Mouse (Mus musculus): Measurements from ENCODE around the gene Pola1. TPM values are rescaled to one million over a fixed set of nuclear protein-coding genes. Genes with fewer than 3 reads are reported as not detected.

Pola1 gene
- total and polyA plus RNA-seq, 3 experiments = 29.3 to 38.0 (median 29.6) TPM

GRCm38 (mm10) chrX:93275689-93276088 lies 356.3 kb downstream of the Pola1 start:
- dilution Hi-C loops (cut with MboI; ENCODE audit: extremely low pct_ligation_motif_present, extremely low pct_unique_long_range_greater_than_20kb, low sequenced_read_pairs) = no loop called here
- TF ChIP-seq USF1 (IDR thresholded peaks at IDR 0.05; ENCODE audit: low read depth, low read length) (no peak), MAFK (IDR thresholded peaks at IDR 0.05; ENCODE audit: insufficient replicate concordance, low read length) (no peak), MYC (IDR thresholded peaks at IDR 0.05; ENCODE audit: low read depth, low read length) (no peak), ETS1 (conservative IDR thresholded peaks at IDR 0.05; ENCODE audit: low read depth, low read length) (no peak), RCOR1 (conservative IDR thresholded peaks at IDR 0.05; ENCODE audit: low read depth, low read length) (no peak), MXI1 (IDR thresholded peaks at IDR 0.05; ENCODE audit: low read depth, low read length) (no peak), SMC3 (IDR thresholded peaks at IDR 0.05; ENCODE audit: low read depth, low read length) (no peak), EP300 (IDR thresholded peaks at IDR 0.05; ENCODE audit: low read length) (no peak), ZKSCAN1 (IDR thresholded peaks at IDR 0.05; ENCODE audit: borderline replicate concordance, low read depth, low read length) (no peak), NELFE (IDR thresholded peaks at IDR 0.05; ENCODE audit: low read depth, low read length) (no peak), CTCF (conservative IDR thresholded peaks at IDR 0.05 in 1 of 2, IDR thresholded peaks at IDR 0.05 in 1 of 2; ENCODE audit: low read depth in 2 of 2, low read length in 2 of 2) (no peak), CHD2 (IDR thresholded peaks at IDR 0.05; ENCODE audit: low read length) (no peak), POLR2AphosphoS2 (IDR thresholded peaks at IDR 0.05; ENCODE audit: low read depth, low read length) (no peak), ZC3H11A (IDR thresholded peaks at IDR 0.05; ENCODE audit: low read depth, low read length) (no peak)

More at GRCm38 (mm10) chrX:93275689-93276088, 356.3 kb downstream of the Pola1 start:
- no peaks in the 10 kb centered on the region for H3K36me3 ChIP-seq (replicated peaks in 1 of 2; ENCODE audit: control insufficient read depth in 1 of 2, insufficient read depth in 1 of 2, low read length in 1 of 2)
- in situ Hi-C loops (cut with MboI; ENCODE audit: low pct_ligation_motif_present, low pct_unique_long_range_greater_than_20kb, low sequenced_read_pairs) = no loop called here
- no peaks in the 10 kb centered on the region for H3K9me3 ChIP-seq (replicated peaks; ENCODE audit: low read length)
- no peak overlapping the region for H3K9ac ChIP-seq (ENCODE audit: insufficient read depth, low read depth)
- no peaks in the 10 kb centered on the region for H3K79me2 ChIP-seq (replicated peaks; ENCODE audit: control insufficient read depth, extremely low read depth, insufficient read depth, poor library complexity, severe bottlenecking)
- DNase-seq (ENCODE audit: extremely low read depth) = no peak
- H3K4me2 ChIP-seq (ENCODE audit: insufficient read depth, low read depth, poor library complexity, severe bottlenecking) = no peak overlapping the region
- H3K27ac ChIP-seq (ENCODE audit: insufficient read depth, low read depth) = no peak overlapping the region
- no peaks in the 10 kb centered on the region for H3K27me3 ChIP-seq (replicated peaks)
- no peak overlapping the region for H3K4me3 ChIP-seq (replicated peaks in 1 of 3; ENCODE audit: low read depth in 2 of 3, low read length in 2 of 3, poor library complexity in 1 of 3)
- no peaks in the 10 kb centered on the region for H3K4me1 ChIP-seq (ENCODE audit: control insufficient read depth in 1 of 2, insufficient read depth in 2 of 2)

Other genes starting within 250 kb of the Pola1 start
- 0.13 and 0.34 TPM in 2 replicates for gene Pcyt1b, start 22.7 kb upstream of the Pola1 start, total RNA-seq (2012; rRNA removed)
- gene Pcyt1b, start 22.7 kb upstream of the Pola1 start, total RNA-seq (2014; rRNA removed) = 0.28 and 0.35 TPM in 2 replicates
- 1.7 and 1.9 TPM in 2 replicates for gene Pcyt1b, start 22.7 kb upstream of the Pola1 start, polyA plus RNA-seq (2012; ENCODE audit: insufficient read length, low read depth)
- gene Pdk3, start 200.0 kb upstream of the Pola1 start, total RNA-seq (2012; rRNA removed) = 25.5 and 27.0 TPM in 2 replicates
- 84.0 and 84.4 TPM in 2 replicates for gene Pdk3, start 200.0 kb upstream of the Pola1 start, total RNA-seq (2014; rRNA removed)
- 47.7 and 49.3 TPM in 2 replicates for gene Pdk3, start 200.0 kb upstream of the Pola1 start, polyA plus RNA-seq (2012; ENCODE audit: insufficient read length, low read depth)